Mouse (Mus musculus): ENCODE measurements around the gene Txnrd2.

DNA sequence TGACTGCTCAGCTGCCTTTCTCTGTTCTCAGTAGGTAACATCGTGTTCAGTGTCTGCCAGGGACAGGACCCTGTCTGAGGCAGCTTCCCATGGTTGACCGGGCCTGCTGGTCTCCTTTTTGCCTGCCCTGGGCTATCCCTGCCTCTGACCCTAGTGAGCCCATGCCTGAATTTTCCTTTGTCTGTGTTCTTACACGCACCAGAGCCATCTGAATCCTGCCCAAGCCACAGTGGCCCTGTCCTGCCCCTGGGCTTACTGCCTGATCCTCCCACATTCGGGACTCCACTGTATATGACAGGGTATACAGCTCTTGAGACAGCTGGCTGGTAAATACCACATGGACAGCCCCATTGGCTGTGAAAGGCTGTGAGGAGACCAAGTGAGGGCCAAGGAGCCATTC is 16.4 kb upstream of the Txnrd2 start:
- no peak for TF ChIP-seq POLR2A (IDR thresholded peaks at IDR 0.05; ENCODE audit: insufficient read depth, low read depth, low read length)
- TF ChIP-seq CTCF (IDR thresholded peaks at IDR 0.05; ENCODE audit: insufficient read depth, low read depth, low read length) = no peak

Measured in olfactory bulb, adult 2 months (tissue).